Mouse (Mus musculus): ENCODE results near the gene A3galt2. TPM values are rescaled to one million over a fixed set of nuclear protein-coding genes. Genes with fewer than 3 reads are reported as not detected.

The A3galt2 gene
- total RNA-seq (2017) = not detected in 2 replicates

GRCm38 (mm10) chr4:128755064-128755463, at the start of gene A3galt2:
Gene A3galt2, plus strand, starts transcription at chr4:128755364.
- no peak for ATAC-seq (replicated peaks in 1 of 2; ENCODE audit: insufficient read depth in 1 of 2, low FRiP score in 2 of 2, low TSS enrichment in 1 of 2, low read depth in 1 of 2, poor library complexity in 2 of 2, severe bottlenecking in 2 of 2)

GRCm38 (mm10) chr4:128706626-128707025, 48.5 kb upstream of the A3galt2 start:
- peak; percentile 28 to 48; a peak in 3 of 4 replicates for ATAC-seq (replicated peaks in 1 of 2; ENCODE audit: insufficient read depth in 1 of 2, low FRiP score in 2 of 2, low TSS enrichment in 1 of 2, low read depth in 1 of 2, poor library complexity in 2 of 2, severe bottlenecking in 2 of 2)

- no peak for ATAC-seq (replicated peaks in 1 of 2; ENCODE audit: insufficient read depth in 1 of 2, low FRiP score in 2 of 2, low TSS enrichment in 1 of 2, low read depth in 1 of 2, poor library complexity in 2 of 2, severe bottlenecking in 2 of 2)
These were observed 47.8 kb upstream of the A3galt2 start for GRCm38 (mm10) chr4:128707384-128707783.

GRCm38 (mm10) chr4:128709061-128709780, 45.9 kb upstream of the A3galt2 start:
- no peak for ATAC-seq (replicated peaks in 1 of 2; ENCODE audit: insufficient read depth in 1 of 2, low FRiP score in 2 of 2, low TSS enrichment in 1 of 2, low read depth in 1 of 2, poor library complexity in 2 of 2, severe bottlenecking in 2 of 2)

- no peak for ATAC-seq (replicated peaks in 1 of 2; ENCODE audit: insufficient read depth in 1 of 2, low FRiP score in 2 of 2, low TSS enrichment in 1 of 2, low read depth in 1 of 2, poor library complexity in 2 of 2, severe bottlenecking in 2 of 2)
These were observed 45.4 kb upstream of the A3galt2 start for GRCm38 (mm10) chr4:128709781-128710166.

- no peak for ATAC-seq (replicated peaks in 1 of 2; ENCODE audit: insufficient read depth in 1 of 2, low FRiP score in 2 of 2, low TSS enrichment in 1 of 2, low read depth in 1 of 2, poor library complexity in 2 of 2, severe bottlenecking in 2 of 2)
These were observed 44.9 kb upstream of the A3galt2 start for GRCm38 (mm10) chr4:128710286-128710685.

GRCm38 (mm10) chr4:128710800-128711199, 44.4 kb upstream of the A3galt2 start:
- no peak for ATAC-seq (replicated peaks in 1 of 2; ENCODE audit: insufficient read depth in 1 of 2, low FRiP score in 2 of 2, low TSS enrichment in 1 of 2, low read depth in 1 of 2, poor library complexity in 2 of 2, severe bottlenecking in 2 of 2)

GRCm38 (mm10) chr4:128711455-128712135, 43.6 kb upstream of the A3galt2 start:
- ATAC-seq (replicated peaks in 1 of 2; ENCODE audit: insufficient read depth in 1 of 2, low FRiP score in 2 of 2, low TSS enrichment in 1 of 2, low read depth in 1 of 2, poor library complexity in 2 of 2, severe bottlenecking in 2 of 2) = peak; percentile 81 to 89

- ATAC-seq (replicated peaks in 1 of 2; ENCODE audit: insufficient read depth in 1 of 2, low FRiP score in 2 of 2, low TSS enrichment in 1 of 2, low read depth in 1 of 2, poor library complexity in 2 of 2, severe bottlenecking in 2 of 2) = no peak
These were observed 43.0 kb upstream of the A3galt2 start for GRCm38 (mm10) chr4:128712136-128712655.

- no peak for ATAC-seq (replicated peaks in 1 of 2; ENCODE audit: insufficient read depth in 1 of 2, low FRiP score in 2 of 2, low TSS enrichment in 1 of 2, low read depth in 1 of 2, poor library complexity in 2 of 2, severe bottlenecking in 2 of 2)
These were observed 42.2 kb upstream of the A3galt2 start for GRCm38 (mm10) chr4:128712941-128713340.

- ATAC-seq (replicated peaks in 1 of 2; ENCODE audit: insufficient read depth in 1 of 2, low FRiP score in 2 of 2, low TSS enrichment in 1 of 2, low read depth in 1 of 2, poor library complexity in 2 of 2, severe bottlenecking in 2 of 2) = no peak
These were observed 39.6 kb upstream of the A3galt2 start for GRCm38 (mm10) chr4:128715241-128716204.

GRCm38 (mm10) chr4:128716279-128716678, 38.9 kb upstream of the A3galt2 start:
- no peak for ATAC-seq (replicated peaks in 1 of 2; ENCODE audit: insufficient read depth in 1 of 2, low FRiP score in 2 of 2, low TSS enrichment in 1 of 2, low read depth in 1 of 2, poor library complexity in 2 of 2, severe bottlenecking in 2 of 2)

GRCm38 (mm10) chr4:128716731-128717130, 38.4 kb upstream of the A3galt2 start:
- ATAC-seq (replicated peaks in 1 of 2; ENCODE audit: insufficient read depth in 1 of 2, low FRiP score in 2 of 2, low TSS enrichment in 1 of 2, low read depth in 1 of 2, poor library complexity in 2 of 2, severe bottlenecking in 2 of 2) = no peak

- ATAC-seq (replicated peaks in 1 of 2; ENCODE audit: insufficient read depth in 1 of 2, low FRiP score in 2 of 2, low TSS enrichment in 1 of 2, low read depth in 1 of 2, poor library complexity in 2 of 2, severe bottlenecking in 2 of 2) = peak; percentile 87 to 90
These were observed 35.1 kb upstream of the A3galt2 start for GRCm38 (mm10) chr4:128720110-128720509.

GRCm38 (mm10) chr4:128721061-128721648, 34.0 kb upstream of the A3galt2 start:
- no peak for ATAC-seq (replicated peaks in 1 of 2; ENCODE audit: insufficient read depth in 1 of 2, low FRiP score in 2 of 2, low TSS enrichment in 1 of 2, low read depth in 1 of 2, poor library complexity in 2 of 2, severe bottlenecking in 2 of 2)

- ATAC-seq (replicated peaks in 1 of 2; ENCODE audit: insufficient read depth in 1 of 2, low FRiP score in 2 of 2, low TSS enrichment in 1 of 2, low read depth in 1 of 2, poor library complexity in 2 of 2, severe bottlenecking in 2 of 2) = no peak
These were observed 33.4 kb upstream of the A3galt2 start for GRCm38 (mm10) chr4:128721761-128722160.

GRCm38 (mm10) chr4:128722932-128723331, 32.2 kb upstream of the A3galt2 start:
- no peak for ATAC-seq (replicated peaks in 1 of 2; ENCODE audit: insufficient read depth in 1 of 2, low FRiP score in 2 of 2, low TSS enrichment in 1 of 2, low read depth in 1 of 2, poor library complexity in 2 of 2, severe bottlenecking in 2 of 2)
